Mouse (Mus musculus) urinary bladder, postnatal 4 days (tissue): Measurements from ENCODE around the gene Nacc2.
A peak's percentile ranks its signal among the peaks of the same experiment; 100 is the strongest.

Source experiments
- DNase-seq, 2 experiments: peaks; one replicate each; pipeline ENCODE4 v3.0.0; 2021 to 2022; ENCODE audit warnings: low spot score in 2 of 2

The Nacc2 gene

DNA sequence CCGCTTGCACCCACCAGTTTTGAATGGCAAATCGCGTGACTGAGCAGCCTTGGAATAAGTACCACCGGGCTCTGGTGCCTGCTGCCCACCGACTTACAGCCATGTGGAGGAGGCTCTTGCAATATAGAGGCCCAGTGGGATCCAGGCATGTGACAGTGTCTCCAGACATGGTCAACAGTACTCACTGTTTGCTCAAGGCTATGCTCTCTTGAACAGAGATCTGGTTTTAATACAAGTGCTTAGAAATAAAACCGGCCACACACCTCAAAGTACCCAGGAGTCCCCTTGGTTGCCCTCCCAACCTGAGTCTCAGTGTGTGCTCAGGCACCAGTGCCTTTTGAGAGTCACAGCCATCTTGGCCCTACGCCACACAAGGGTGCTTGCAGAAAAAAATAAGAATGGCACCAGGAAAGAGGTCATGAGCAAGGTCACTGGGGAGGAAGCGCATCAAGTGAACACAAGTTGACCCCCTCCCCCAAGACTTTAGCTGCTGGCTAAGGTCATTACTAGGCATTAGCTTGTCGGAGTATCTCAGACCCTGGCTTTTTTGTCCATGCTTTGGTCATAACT is at the start of gene Nacc2:
TSS of gene Nacc2 (minus strand) at position 142 of the 570 bp plus-strand sequence.
- no peak for DNase-seq

- DNase-seq: no peak
Measured at GRCm38 (mm10) chr2:26172166-26172565, 49.1 kb upstream of the Nacc2 start.

GRCm38 (mm10) chr2:26170376-26170775 is 47.4 kb upstream of the Nacc2 start:
- DNase-seq: no peak

DNA sequence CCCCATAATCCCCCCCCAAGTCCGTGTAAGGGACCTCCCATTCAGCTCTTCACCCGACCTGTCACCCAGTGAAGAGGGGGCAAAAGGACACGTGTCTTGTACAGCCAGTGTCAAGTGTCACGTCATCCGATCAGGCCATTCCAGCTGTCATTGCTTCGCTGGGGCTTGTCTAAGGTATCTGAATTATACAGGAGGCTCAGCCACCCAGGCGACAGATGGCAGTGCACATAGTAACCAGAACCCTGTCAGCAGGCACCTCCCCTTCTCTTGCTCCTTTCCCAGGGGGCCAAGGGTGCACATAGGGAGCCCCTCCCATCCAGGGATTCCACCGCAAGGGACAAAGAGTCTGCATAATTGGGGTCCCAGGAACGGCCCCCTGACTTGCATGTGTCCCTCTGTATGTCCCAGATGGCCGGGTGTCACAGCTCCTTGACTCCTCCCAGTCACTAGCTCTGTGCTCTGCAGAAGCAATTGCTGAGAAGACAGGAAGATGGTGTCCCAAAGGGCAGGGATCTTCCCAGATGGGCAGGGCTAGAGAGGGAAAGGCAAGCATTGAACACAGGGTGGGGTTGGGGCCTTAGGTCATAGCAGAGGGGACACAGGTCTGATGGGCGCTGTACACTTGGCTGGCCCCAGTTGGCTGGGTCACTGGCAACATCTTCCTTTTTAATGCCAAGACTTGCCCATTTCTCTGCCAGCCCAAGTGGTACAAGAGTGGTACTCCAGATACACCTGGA is 46.0 kb upstream of the Nacc2 start:
- DNase-seq: no peak

DNA sequence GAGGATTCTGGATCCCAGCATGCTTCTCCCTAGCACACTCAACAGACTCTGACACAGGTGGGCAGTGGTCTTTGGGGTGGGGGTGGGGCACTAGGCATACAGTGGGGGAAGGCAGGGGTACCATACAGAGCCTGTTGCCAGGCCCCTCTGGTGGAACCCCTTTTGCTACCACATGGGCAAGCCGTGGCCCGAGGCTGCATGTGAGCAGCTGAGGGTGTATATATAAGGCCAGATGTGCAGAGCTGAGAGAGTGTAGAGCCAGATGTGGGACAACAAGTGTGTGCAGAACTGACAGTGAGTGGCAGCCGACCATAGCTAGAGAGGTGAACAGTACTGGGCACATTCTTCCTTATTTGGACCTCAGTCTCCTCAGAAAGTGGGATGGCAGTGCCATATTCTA is 43.9 kb upstream of the Nacc2 start:
- DNase-seq: no peak

GRCm38 (mm10) chr2:26158064-26158463 is 35.0 kb upstream of the Nacc2 start:
- no peak for DNase-seq

- no peak for DNase-seq
Measured at GRCm38 (mm10) chr2:26156191-26156977, 33.4 kb upstream of the Nacc2 start.

DNA sequence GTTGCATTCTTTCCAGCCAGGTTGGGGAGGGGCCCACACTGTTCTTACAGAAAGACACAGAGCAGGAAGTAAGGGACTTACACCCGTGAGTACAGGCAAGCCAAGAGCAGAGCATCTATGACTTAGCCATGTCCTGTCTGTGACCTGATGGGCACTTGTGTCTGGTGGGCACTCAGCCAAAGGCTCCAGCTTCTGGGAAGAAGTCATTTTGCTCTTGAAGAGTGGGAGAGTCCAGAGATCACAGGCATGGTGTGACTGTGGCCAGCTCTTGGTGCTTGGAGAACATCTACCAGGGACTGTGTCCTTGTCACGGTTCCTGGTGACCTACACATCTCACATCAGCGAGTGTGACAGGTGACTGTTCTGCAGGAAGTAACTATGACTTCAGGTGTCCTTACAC is 32.7 kb upstream of the Nacc2 start:
- no peak for DNase-seq

DNA sequence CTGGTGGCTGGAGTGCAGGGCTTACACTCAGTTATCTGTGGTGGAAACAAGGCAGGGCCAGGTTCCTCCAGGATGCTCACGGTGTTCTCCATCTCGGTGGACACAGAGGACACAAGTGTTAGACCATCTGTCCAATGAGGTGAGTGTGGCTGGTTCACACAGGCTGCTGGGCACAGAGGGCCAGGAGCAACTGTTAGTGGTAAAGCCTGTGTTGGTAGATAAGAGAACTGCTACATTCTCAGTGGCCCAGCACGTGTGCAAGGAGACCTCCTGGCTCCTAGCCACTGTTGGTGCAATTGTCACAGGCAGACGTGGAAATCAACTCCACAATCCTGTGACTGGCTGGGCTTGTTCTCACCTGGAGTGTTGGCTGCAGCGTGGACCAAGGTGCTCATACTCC is 31.6 kb upstream of the Nacc2 start:
- no peak for DNase-seq

- no peak for DNase-seq
Measured at GRCm38 (mm10) chr2:26153909-26154340, 30.9 kb upstream of the Nacc2 start.

- DNase-seq: no peak
Measured at GRCm38 (mm10) chr2:26153295-26153694, 30.3 kb upstream of the Nacc2 start.

DNA sequence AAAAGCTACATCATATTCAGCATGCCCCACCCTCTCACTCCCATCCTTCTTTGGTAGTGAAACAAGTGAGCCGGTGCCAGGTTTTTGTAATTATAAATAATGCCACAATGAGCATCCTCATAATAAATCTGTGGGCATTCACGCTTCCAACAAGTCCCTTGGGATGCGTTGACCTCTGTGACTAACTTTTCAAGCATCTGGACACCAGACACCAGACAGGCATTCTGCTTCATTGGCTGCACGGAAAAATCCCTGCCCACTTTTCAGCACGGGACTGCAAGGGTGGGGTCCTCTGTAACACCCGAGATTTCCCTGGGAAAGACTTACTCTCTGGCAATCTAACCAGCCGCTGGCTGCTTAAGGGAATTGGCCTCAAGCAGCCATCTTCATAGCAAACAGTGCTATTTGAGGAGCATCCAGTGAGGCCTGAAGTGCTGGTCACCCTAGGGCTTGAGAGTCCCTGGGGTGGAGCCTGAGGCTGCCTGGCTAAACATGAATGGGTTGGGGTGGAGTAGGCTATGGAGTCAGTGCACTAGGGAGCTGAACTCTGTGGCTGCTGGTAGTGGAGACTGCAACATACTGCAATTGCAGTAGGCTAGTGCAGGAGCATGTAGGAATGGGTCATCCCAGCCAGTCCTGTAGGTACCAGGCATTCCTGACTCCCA is 24.8 kb upstream of the Nacc2 start:
- DNase-seq: no peak

DNA sequence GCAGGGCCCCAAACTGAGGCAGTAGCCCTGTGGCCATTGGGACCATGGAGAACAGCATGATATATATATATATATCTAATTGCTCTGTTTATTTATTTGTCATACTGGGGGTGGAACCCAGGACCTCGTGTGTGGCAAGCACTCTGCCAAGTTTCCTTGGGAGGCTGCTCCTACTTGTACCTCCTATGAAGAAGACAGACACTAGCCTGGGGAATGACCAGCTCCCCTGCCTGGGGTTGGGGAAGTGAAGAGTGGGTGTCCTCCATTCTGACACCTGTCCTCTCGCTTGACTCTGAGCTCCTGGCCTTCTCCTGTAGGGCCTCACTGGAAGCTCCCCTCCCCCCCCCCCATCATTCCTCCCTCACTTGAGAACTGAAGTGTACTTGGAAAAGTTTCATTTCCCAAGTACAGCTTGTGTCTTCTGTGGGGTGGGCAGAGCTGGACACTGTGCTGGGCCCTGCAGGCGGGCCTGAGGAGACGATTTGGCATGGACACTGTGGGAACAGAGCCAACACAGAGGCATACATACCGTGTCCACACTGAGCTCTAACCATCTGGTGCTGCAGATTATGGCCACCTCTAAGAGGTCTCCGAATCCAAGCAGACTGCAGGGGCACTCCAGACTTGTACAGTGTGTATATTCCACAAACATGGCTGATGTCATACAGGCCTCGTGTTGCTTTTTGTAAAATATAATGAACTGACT is 23.5 kb upstream of the Nacc2 start:
- no peak for DNase-seq

DNA sequence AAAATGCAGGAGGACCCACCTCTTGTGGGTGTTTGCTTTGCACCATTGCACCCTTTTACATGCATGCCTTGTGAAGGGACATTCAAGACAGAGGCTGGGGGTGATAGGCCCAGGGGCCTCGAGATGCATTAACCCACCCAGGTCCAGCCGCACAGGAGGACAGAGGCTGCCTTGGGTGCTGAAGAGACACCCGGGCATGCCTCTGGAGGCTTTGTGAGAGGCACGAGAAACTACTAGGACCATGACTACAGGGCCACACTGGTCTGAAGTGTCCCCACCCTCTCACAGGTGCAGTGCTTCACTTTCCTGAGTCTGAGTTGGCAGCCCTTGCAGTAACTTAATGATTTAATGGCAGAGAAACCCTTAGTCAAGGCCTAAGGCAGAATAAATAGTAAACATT is 22.1 kb upstream of the Nacc2 start:
- DNase-seq: no peak

GRCm38 (mm10) chr2:26144331-26144730 is 21.3 kb upstream of the Nacc2 start:
- no peak for DNase-seq

DNA sequence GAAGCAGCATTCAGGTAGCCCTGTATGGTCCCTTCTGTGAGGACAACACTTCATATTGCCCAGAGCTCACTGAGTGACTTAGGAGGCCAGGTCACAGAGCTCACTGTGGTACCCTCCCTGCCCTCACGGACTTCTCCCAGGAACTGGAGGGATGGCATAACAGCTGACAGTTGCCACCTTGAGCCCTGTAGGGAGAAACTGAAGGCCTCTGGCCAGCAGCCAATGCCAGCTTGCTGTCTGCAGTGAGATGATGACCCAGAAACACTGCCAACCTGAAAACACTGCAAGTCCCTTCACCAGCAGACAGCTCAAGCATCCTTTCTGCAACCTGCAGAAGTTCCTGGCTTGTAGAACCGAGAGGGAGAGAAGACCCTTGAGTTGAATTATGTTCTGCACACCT is 20.5 kb upstream of the Nacc2 start:
- DNase-seq: no peak

DNA sequence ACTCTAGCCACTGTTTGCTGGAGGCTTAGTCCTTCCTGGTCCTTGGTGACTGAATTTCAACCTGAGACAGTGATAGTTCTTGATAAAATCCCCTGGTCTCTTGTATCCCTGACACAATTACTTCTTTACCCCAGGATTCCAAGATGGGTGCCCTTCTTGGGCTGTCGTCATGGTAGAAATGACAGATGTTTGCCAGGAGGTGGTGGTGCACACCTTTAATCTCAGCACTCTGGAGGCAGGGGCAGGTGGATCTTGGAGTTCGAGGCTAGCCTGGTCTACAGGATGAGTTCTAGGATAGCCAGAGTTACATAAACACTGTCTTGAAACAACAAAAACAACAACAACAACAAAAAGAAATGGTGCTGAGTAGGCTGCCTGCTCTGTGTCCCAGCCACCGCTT is 20.0 kb upstream of the Nacc2 start:
- no peak for DNase-seq

DNA sequence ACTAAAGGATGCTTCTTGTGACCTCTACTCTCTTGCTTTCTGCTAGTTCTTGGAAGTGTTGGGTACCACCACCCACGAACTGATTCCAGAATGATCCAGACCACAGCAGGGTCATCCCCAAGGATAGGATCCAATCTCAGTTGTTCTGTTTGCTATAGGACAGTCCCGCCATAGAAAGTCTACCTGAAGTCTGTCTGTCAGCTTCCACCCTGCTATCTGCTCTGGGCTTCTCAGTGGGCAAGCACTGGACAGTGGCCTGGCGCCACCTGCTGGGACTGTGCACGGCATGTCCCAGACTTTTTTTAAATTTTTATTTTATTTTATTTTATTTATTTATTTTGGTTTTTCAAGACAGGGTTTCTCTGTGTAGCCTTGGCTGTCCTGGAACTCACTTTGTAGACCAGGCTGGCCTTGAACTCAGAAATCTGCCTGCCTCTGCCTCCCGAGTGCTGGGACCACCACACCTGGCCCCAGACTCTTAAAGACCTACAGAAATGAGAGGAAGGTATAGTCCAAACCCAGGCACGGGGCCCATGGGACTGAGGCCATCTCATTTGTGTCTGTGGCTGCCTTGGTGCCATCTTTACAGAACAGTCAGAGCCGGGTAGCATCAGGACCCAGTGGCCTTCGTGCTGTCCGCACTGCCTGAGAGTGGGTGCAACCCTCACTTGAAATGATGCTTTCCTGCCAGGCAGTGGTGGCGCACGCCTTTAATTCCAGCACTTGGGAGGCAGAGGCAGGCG is 19.0 kb upstream of the Nacc2 start:
- DNase-seq: peak in 1 of 2 experiments; percentile 51

DNA sequence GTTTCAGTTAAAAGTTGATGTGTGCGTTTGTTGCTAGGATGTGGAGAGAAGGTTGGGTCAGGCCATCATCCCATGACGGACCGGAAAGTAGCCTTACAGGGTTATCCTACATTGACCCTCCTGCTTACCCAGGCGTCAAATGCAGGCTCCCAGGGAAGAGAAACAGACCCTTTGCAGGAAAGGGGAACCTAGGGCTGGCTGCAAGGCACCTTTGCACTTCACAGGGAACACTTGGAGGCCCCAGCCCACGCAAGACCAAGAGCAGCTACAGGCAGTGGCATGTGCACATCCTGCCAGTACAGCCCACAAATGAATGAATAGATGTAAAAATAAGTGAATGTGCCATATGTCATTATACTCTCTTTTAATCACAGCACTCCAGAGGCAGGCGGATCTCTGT is 17.9 kb upstream of the Nacc2 start:
- DNase-seq: no peak

DNA sequence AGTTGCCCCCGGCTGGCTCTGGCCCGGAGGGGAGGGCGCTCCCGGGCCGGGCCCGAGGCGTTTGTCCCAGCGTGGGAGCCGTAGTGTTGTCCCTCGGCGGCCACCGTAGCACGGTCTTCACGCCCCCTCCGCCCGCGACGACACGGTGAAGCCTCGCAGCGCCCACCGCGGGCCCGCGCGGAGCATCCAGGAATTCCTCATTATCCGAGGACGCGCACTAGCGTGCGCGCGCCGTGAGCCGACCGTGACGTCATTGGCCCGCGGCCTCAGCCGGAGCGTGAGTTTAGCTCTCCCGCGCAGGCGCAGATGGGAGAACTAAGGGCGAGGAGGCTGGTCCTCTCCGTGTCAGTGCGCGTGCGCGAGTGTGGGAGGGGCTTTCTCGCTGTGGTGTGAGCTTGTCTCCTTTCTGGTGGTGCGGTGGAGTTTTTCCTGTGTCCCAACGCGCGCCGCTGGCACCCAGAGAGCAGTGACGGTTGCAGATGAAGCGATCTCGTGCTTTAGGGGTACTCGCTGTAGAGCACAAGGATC is 17.3 kb upstream of the Nacc2 start:
- DNase-seq: peak; percentile 99 to 100
